Comparison of ENCODE assay signal across 23 mouse cellular contexts in genomic region chr17:73253291-73253969, GRCm38 (mm10).
DNase-seq lines count a peak whose midpoint lies in the region; ATAC-seq and TF ChIP-seq lines count a peak whose summit lies in the region.
"Had no signal": no experiment of that assay in that cellular context is flagged by ENCODE, and none has a peak within 500 bp of the region (broad histone marks: within the 10 kb centered on the region; RNA-seq: fewer than 3 reads in every experiment).

No protein-coding gene starts in this region.

- H3K27ac ChIP-seq in heart, embryonic 12.5 days (ENCODE audit: poor library complexity, severe bottlenecking), result no peak overlapping the region
- H3K27ac ChIP-seq in forebrain, embryonic 13.5 days, result no peak overlapping the region
- no peak overlapping the region for H3K27ac ChIP-seq in midbrain, postnatal 0 days (ENCODE audit: low read depth, low read length)
- H3K27ac ChIP-seq: heart, adult 2 months; hindbrain, embryonic 12.5 days; kidney, postnatal 0 days; limb, embryonic 13.5 days; liver, embryonic 12.5 days; midbrain, embryonic 13.5 days; neural tube, embryonic 12.5 days had no signal

- WGBS in heart, embryonic 12.5 days, result 52% methylated on average over 10 of the region's 10 CpGs
- WGBS in forebrain, embryonic 13.5 days, result 87% methylated on average over 10 of the region's 10 CpGs
- 74% methylated on average over 10 of the region's 10 CpGs for WGBS in midbrain, postnatal 0 days

- no peak for DNase-seq in heart, adult 11 months
- DNase-seq in 416B (ENCODE audit: low read depth) (peak; percentile 91), NIH3T3 (ENCODE audit: low read depth) (peak; percentile 89)
- peak; percentile 30 for DNase-seq in mesoderm, embryonic 11.5 days (ENCODE audit: low read depth, low spot score)
- DNase-seq in midbrain, postnatal 0 days (ENCODE audit: low spot score), result no peak
- DNase-seq: adrenal gland, postnatal 25 days; cerebellum, adult 9-10 months; gastrocnemius, postnatal 25 days; heart, adult 2 months; kidney, adult 18-20 months; layer of hippocampus, adult 9-11 months; lung, adult 2 months; right cerebral cortex, postnatal 4 days; thymus, postnatal 25 days had no signal

- no peak overlapping the region for H3K9ac ChIP-seq in heart, embryonic 12.5 days
- no peak overlapping the region for H3K9ac ChIP-seq in forebrain, embryonic 13.5 days
- no peak overlapping the region for H3K9ac ChIP-seq in midbrain, postnatal 0 days (replicated peaks; ENCODE audit: low read length, poor library complexity, severe bottlenecking)
- H3K9ac ChIP-seq: hindbrain, embryonic 12.5 days; limb, embryonic 13.5 days; liver, embryonic 12.5 days; midbrain, embryonic 13.5 days; neural tube, embryonic 12.5 days had no signal

- H3K4me3 ChIP-seq in heart, embryonic 12.5 days, result no peak overlapping the region
- H3K4me3 ChIP-seq in forebrain, embryonic 13.5 days, result no peak overlapping the region
- H3K4me3 ChIP-seq in midbrain, postnatal 0 days (ENCODE audit: low read depth, low read length), result no peak overlapping the region
- H3K4me3 ChIP-seq: heart, adult 2 months; hindbrain, embryonic 12.5 days; limb, embryonic 13.5 days; liver, embryonic 12.5 days; midbrain, embryonic 13.5 days; neural tube, embryonic 12.5 days had no signal

- ATAC-seq in heart, embryonic 12.5 days (ENCODE audit: insufficient number of reproducible peaks, low FRiP score), result peak; percentile 66; the same call in 1 of the 2 replicates
- ATAC-seq in forebrain, embryonic 13.5 days, result no peak
- ATAC-seq in midbrain, postnatal 0 days (ENCODE audit: low FRiP score), result no peak
- ATAC-seq: activated CD4-positive, CD25-positive, alpha-beta regulatory T cell, adult 4 months; liver, embryonic 12.5 days; midbrain, embryonic 13.5 days had no signal

- no peaks in the 10 kb centered on the region for H3K9me3 ChIP-seq in heart, embryonic 12.5 days (replicated peaks)
- H3K9me3 ChIP-seq in forebrain, embryonic 13.5 days (replicated peaks), result no peaks in the 10 kb centered on the region
- no peaks in the 10 kb centered on the region for H3K9me3 ChIP-seq in midbrain, postnatal 0 days (ENCODE audit: low read length)
- H3K9me3 ChIP-seq: hindbrain, embryonic 12.5 days; limb, embryonic 13.5 days; liver, embryonic 12.5 days; midbrain, embryonic 13.5 days; neural tube, embryonic 12.5 days had no signal

- peaks cover 34% of the 10 kb centered on the region for H3K4me1 ChIP-seq in heart, embryonic 12.5 days (replicated peaks)
- H3K4me1 ChIP-seq in forebrain, embryonic 13.5 days, result no peaks in the 10 kb centered on the region
- no peaks in the 10 kb centered on the region for H3K4me1 ChIP-seq in midbrain, postnatal 0 days (ENCODE audit: insufficient read depth, low read length)
- H3K4me1 ChIP-seq: neural tube, embryonic 12.5 days had no signal

- no peak for TF ChIP-seq CTCF in midbrain, postnatal 0 days (IDR thresholded peaks at IDR 0.05)

- no peaks in the 10 kb centered on the region for H3K27me3 ChIP-seq in heart, embryonic 12.5 days (replicated peaks)
- no peaks in the 10 kb centered on the region for H3K27me3 ChIP-seq in forebrain, embryonic 13.5 days
- no peaks in the 10 kb centered on the region for H3K27me3 ChIP-seq in midbrain, postnatal 0 days (ENCODE audit: insufficient read depth, low read length)
- H3K27me3 ChIP-seq: hindbrain, embryonic 12.5 days; limb, embryonic 13.5 days; liver, embryonic 12.5 days; midbrain, embryonic 13.5 days; neural tube, embryonic 12.5 days had no signal

- H3K4me2 ChIP-seq in heart, embryonic 12.5 days, result no peak overlapping the region
- no peak overlapping the region for H3K4me2 ChIP-seq in forebrain, embryonic 13.5 days
- H3K4me2 ChIP-seq in midbrain, postnatal 0 days (ENCODE audit: low read depth, low read length, poor library complexity, severe bottlenecking), result no peak overlapping the region
- H3K4me2 ChIP-seq: hindbrain, embryonic 12.5 days; limb, embryonic 13.5 days; liver, embryonic 12.5 days; midbrain, embryonic 13.5 days; neural tube, embryonic 12.5 days had no signal

- H3K36me3 ChIP-seq in heart, embryonic 12.5 days, result no peaks in the 10 kb centered on the region
- no peaks in the 10 kb centered on the region for H3K36me3 ChIP-seq in forebrain, embryonic 13.5 days (ENCODE audit: poor library complexity, severe bottlenecking)
- no peaks in the 10 kb centered on the region for H3K36me3 ChIP-seq in midbrain, postnatal 0 days (ENCODE audit: insufficient read depth, low read length)
- H3K36me3 ChIP-seq: hindbrain, embryonic 12.5 days; limb, embryonic 13.5 days; liver, embryonic 12.5 days; midbrain, embryonic 13.5 days; neural tube, embryonic 12.5 days had no signal

Comparison
In these comparisons a context has a peak if more than half of its experiments do, and no peak if none do; other contexts are left out.
1. DNase-seq: peak in 416B (single experiment), NIH3T3 (single experiment) and mesoderm, embryonic 11.5 days (single experiment); none in heart, adult 11 months (single experiment) and midbrain, postnatal 0 days (single experiment).